Mouse (Mus musculus) kidney, postnatal 25 days (tissue): ENCODE measurements around the gene Tifa.
"Not testable (repeated sequence)": the region's sequence is repeated elsewhere in the genome, so short reads cannot be mapped to it uniquely, and the experiment has no call there.

Source experiments
- DNase-seq, 2 experiments: peaks; one replicate each; pipeline ENCODE4 v3.0.0; 2021; ENCODE audit warnings: mixed read lengths in 2 of 2

Tifa gene

DNA sequence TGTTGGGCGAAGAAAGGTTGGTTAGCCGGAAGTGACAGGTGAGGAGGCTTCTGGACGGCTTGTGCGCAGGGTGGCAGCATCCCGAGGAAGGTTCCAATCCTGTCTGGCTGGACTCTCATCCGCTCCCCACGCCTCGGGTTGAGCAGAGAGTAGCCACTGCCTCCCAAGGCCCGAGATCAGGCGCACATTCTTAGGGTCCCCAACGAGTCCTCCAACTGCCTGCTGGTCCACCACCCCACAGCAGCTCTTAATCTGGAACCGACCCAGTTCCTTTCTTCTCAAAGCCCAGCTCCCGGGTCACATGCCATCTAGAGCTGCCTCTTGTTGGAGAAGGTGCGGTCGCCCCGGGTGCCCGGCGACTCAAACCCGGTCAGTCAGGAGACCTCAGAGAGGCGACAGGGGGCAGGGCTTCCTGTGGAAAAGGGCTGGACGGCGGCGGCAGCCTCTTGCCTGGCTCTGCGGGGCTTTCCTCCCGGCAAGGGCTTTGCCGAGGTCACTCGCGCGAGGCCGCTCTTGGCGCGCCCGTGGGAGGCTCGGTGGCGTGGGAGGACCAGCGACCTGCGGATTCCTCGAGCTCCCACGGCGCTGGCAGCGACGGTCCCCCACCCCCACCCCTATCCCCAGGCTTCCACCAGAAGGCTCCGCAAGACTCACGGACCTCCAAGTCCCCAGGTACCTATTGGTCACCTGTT, at the start of gene Tifa:
Gene Tifa (plus strand): TSS at position 306 of the 692 bp plus-strand sequence.
- peak; percentile 72 to 85 for DNase-seq

DNA sequence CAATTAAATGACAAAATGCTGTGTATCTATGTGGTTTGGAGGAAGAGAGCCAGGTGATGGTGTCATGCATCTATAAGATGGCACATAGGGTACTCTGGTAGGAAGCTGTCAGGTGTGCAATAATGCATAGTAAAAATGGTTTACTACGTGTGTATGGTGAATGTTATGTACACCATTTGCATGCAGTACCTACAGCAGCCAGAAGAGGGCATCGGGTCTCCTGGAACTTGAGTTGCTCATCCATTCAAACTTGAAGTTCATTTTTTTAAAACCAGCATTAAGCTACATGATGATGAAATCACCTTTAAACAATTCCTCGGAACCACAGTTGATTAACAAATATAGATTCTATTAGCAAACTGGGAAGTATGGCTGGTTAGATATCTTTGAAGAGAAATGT, 48.1 kb upstream of the Tifa start:
- DNase-seq: no peak

DNA sequence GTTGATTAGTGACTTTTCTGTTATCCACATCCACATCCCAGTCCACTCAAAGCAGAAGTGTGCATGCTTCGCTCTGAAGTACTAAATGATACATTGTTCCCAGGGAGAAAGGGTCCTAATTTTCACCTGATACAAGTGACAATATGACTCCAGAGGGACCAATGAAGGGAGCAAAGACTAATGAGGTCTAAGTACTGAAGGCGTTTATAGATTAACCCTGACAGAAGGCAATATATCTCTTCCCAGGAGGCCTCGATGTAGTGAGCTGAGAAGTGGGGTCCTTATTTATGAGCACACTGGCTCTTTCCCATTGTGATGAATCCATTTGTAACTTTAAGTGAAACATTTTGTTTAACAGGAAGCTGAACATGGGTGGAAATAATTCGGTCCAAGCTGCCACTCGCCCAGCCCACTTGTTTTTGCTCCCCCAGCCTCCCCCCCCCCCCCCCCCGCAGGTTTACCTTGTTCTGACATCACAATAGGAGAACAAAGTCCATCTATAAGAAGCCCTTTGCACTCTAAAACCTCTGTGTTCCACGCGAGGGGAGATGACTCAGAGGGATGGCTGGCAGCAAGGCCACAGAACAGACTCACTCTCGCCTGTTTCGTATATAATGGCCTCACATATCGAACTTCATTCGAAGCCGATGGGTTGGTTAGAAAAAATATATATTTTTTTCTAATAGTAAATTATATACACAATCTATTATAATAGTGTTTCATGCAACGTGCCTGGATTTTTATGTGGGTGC, 45.8 kb upstream of the Tifa start:
- DNase-seq: no peak

DNA sequence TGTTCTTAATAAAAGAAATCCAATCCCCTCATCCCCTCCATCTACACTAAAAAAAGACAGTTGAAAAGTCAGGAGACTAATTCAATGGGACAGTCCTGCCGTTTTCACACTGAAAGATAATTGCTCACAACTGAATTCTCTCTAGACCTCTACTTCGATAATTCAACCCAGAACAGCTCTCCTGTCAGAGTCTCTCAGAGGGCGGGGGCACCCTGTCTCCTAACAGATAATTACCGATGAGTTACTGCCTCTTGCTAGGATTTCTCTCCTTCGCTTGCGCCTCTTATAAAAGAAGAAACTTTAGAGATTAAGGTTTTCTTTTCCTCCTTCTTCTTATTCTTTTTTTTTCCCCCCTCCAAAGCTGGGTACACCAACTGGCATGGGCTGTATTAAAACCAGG, 44.1 kb upstream of the Tifa start:
- no peak for DNase-seq

DNA sequence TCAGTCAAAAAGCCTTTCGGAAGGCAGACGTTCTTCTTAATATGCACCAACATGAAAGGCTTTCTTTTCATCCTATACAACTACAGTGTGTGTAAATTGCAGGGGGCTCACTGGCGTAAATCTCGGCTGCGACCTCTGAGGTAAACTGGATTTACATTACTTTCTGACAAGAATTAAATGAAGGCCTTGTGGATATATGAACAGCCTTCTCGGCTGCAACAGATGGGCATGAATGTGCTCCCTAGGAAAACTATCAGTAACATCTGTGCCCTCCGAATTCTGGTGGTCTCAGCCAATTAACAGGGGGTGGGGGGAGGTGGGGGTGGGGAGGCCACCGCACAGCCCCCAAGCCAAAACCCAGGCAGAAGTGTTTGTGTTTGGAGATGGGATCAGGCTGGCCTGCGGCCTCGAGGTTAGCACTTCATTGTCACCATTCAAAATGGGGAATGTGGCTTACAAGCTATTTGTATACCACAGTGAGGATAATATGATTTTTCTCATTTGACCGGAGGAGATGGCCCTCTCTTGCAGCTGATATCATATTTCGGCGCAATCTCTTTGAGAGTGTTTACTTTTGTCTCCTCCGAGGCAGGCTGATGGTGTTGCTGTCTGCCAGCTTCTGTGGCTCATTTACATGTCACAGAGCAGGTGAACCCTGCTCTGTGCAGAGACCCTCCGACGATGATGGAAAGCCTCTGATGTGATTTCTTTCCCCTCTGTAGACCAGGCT, 43.5 kb upstream of the Tifa start:
- DNase-seq: no peak

DNA sequence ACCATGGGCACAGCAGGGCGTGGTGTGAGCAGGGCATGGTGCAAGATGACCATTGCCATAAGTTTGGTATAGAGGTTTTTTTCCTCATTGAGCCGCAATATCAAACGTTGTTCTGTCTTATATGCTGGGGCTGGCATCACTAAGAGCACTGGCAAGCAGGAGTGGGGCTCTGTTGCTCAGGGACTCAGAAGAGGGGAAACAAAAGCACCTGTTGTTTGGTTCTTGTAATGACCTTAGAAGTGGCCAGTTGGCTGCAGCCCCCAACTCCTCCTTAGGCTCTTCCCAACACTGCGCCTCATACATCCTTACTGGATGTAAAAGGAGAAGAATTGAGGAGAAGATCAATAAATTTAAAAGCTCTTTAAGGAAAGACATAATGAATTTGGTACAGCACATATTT, 41.0 kb upstream of the Tifa start:
- no peak for DNase-seq

DNA sequence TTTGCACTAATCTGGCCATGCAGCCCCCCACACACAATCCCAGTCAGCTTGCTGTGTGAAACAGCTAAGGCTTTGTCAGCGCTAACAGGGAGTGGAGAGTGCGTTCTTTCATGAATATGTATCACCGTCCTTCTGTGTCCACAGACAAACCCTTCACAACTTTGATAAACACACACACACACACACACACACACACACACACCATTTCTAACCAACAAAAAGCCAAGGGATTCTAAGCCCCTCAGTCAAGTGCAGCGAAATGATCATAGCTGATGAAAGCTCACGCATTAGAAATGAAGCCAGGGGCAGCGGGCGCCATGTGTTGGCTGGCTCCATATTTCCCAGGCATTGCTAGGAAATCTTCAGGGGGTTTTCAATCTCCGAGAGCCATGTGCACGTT, 40.3 kb upstream of the Tifa start:
- no peak for DNase-seq

DNA sequence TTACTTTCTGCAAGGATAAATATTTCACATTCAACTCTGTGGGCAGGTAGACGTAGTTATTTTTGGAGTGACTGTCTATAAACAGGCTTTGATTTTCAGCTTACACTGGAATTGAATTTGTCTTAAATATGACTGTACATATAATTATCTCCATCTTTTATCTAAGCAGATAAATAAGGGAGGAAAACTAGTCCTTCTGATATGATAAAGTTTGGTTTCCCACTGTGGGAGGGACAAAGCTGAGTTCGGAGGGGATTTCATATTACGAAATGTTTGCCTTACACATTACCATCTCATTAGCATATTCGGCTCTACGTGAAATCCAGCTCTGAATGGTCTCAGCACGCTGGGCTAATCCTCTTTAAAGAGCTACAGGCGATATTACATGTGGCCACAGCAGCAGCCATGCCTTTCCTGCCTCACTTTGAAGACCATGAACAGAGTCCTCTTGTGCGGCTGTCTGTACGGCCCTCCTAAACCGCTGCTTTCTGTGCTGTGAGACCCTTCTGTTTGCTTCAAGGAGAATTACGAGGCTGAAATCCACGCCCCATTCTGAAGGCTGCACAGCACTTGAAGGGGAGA, 39.5 kb upstream of the Tifa start:
- DNase-seq: no peak

DNA sequence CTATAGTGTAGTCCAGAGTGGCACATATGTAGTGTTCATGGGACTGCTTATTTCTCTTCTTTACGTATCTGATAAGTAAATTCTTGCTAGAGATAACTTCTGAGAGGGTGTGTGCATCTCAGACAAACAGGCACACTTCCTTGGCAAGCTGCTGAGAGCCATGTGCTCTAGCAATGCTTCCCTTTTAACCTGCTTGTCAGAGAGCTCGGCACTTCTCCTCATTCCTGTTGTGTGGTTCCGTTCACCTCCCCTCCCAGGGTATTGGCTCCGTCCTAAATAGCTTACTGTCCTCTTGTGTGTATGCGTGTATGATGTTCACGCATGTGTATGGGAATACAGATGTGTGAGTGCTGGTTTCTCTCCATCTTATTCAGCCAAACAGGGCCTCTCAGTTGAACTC, 33.1 kb upstream of the Tifa start:
- DNase-seq: no peak

DNA sequence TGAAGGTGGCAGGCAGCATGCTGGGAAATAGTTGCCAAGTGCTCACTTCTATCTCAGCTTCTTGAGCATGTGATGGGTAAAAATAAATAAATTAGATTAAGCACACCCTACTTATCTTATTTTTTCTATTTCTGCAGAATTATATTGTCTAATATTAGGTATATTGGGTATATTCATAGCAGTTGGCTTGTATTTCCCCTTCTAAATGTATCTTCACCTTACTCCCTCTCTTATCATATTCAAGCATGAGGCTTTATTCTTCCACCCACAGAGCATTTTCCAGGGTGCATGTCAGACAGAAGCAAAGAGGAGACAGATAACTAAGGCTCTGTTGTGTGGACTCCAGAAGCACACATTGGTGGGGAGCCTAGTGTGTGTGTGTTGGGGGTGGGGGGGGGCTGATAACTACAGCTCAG, 31.7 kb upstream of the Tifa start:
- DNase-seq: no peak

DNA sequence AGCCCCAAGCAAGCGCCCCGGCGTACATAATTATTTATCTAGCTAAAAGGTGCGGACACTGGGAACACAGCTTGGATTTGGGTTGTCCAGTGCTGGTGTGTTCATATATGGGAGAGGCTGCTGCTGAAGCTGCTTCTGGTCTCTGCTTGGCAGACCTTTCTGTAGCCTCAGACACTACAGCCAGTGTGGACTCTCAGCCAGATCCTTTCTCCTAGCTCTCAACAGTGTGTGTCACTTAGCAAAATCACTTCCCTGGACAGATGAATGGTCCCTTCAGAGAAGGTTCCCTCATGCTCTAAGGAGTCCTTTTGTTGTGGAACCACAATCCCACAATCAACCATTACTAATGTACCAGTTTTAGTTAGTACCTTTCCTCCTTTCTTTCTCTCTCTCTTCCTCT, 30.8 kb upstream of the Tifa start:
- no peak for DNase-seq

DNA sequence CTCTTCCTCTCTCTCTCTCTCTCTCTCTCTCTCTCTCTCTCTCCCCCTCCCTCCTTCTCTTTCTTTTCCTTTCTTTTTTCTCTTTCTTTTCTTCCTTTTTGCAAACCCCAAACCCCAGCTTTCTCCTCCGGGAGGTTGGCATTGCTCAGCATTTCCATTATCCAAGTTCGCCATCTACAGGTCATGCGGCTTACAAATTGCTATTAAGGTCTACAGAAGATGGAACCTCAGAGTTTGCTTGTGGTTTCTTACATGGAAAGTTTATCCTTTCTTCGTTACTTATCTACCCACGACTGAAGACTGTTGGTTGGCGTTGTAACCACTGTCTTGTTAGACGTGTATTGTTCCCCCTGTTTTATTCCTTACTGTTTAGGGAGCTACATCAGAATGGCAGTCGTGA, 30.4 kb upstream of the Tifa start:
- peak; percentile 46 to 62 for DNase-seq

DNA sequence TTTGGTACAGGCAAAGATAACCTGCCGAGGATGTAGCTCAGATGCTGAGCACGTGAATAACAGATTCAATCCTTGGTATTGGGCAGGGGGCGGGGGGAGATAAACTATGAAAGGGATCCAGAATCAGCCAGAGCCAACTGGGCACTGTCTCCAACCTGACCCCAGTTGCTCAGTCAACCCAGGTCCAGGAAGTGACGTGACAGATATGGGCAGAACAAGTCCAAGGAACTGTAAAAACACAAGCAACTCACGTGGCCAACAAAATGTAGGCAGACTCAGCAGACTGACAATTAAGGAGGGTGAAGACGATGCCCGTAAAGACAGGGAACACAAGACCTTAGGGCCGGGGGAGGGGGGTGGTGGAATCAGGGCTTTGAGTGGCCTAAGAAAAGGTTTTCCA, 27.2 kb upstream of the Tifa start:
- DNase-seq: no peak

DNA sequence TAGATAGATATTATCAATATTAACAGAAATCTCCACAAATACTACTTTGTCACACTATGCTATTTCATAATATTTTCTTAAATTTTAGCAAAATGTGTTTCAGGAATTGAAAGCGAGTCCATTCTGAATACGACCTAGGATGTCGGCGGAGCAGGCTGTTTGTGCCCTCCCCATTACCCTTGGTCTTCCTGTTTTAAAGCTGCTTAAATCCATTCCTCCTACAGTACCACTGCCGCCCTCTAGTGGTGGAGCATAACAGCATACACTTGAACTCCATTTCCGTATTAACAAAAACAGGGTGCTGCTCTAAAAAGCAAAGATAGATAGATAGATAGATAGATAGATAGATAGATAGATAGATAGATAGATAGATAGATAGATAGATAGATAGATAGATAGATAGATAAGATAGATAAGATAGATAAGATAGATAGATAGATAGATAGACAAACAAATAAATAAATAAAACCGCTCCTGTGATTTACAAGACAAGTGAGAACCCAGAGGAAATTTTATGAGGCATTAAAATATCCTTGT, 26.5 kb upstream of the Tifa start:
- DNase-seq: peak; percentile 83 to 86

DNA sequence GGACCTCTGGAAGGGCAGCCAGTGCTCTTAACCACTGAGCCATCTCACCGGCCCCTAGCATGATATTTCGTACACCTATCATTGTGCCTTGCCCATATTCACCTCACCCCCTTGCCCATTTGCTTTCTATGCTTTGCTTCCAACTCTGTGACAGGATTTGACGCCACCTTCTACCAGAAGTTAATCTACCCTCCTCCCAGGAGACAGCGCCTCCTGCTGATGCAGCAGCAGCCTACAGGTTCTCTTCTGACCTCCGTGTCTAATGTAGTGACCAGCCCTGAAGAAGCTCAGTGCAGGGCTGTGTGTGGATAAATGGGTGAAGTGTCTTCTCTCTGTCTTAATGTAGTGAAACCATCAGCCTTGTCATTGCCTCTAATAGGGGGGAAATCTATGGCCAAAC, 25.1 kb upstream of the Tifa start:
- no peak for DNase-seq

DNA sequence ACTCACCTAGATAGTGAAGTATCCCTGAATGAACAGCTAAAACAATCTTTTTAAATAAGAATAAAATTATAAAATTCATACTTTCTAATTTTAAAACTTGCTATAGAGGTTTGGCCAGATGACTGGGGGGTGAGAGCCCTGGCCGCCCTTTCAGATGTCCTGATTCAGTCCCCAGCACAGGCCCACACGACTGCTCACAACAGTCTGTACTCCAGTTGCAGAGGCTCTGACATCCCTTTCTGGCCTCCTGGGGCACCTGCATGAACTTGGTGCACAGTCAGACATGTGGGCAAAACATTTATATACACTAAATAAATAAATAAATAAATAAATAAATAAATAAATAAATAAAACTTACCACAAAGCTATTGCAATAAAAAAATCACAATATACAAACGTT, 23.6 kb upstream of the Tifa start:
- DNase-seq: no peak

DNA sequence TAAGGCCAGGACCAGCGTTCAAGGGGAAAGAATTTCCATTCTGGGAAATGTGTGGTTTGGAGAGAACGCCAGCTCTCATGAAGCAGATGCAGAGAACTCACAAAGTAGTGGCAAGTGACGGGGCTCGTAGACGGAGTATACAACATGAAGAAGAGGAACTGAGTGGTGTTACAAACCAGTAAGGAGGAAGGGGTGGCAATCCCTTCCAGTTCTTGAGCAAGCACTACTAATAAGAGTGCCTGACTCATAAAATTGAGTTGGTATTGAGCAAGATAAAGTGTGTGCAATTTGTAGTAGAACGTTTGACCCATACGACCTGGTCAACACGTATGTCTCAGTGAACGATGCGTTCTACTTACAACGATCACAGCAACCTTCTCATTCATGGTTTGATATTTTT, 20.5 kb upstream of the Tifa start:
- DNase-seq: no peak

DNA sequence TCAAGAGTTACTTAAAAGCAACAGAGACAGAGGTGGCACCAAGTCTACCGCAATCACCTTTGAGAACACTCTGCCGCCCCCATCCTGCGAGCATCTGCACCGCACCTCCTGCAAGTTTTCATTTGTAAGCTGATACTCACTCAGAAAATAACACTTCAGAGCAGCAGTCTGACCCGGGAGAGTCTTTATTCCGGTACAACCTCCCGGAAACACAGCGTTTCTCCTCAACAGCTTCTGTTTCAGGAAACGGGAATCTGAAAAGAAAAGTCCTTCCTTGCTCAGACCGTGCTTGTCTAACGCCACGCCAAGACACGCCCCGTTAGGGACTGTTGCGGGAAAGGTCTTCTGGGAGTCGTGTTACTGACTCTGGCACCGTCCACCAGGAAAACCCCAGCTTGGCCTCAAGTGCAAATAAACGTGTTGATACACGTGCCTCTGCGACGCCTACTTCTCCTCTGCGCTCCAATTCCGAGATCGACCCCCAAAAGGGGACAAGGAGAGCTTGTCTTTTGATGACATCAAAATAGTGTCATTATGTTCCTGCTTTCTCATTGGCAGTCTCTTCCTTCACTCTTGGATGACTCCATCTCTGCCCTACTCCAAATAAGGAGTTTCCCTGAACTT, 9.5 kb upstream of the Tifa start, which contains the start of gene Alpk1:
Gene Alpk1 (minus strand): TSS at position 507 of the 624 bp plus-strand sequence.
- peak; percentile 75 to 83 for DNase-seq

DNA sequence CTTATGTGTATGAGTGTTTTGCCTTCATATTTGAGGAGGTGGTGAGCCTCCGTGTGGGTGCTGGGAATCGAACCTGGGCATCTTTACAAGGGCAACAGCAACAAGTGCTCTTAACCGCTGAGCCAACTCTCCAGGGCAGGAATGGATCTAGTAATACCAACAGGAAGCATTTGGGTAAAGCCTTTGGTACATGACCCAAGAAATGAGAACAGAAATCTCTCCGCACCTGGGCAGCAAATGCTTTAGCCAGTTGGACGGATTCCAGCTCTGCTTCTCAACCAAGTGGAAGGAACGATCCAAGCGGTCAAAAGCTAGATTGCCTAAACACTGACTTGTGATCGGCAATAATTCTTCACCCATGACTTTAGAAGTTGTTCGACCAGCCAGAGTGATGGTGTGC, 8.7 kb upstream of the Tifa start:
- peak; percentile 40 to 44 for DNase-seq

DNA sequence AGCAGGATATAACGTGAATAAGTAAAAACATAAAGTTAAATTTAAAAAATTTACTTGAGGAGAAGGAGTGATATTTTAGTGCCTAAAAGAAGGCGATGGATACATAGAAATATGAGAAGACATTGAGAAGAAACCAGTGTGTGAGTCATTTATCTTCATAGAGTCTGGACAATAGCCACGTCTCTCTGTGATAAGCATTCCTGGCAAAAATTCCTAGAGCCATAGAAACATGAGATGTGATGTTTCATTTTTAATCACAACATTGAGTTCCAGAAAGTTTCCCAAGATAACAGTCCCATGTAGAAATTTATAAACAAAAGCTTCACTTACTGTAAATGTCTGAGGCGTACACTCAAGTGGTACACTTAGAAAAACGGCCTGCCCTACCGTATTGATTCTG, 6.7 kb upstream of the Tifa start:
- DNase-seq: no peak

DNA sequence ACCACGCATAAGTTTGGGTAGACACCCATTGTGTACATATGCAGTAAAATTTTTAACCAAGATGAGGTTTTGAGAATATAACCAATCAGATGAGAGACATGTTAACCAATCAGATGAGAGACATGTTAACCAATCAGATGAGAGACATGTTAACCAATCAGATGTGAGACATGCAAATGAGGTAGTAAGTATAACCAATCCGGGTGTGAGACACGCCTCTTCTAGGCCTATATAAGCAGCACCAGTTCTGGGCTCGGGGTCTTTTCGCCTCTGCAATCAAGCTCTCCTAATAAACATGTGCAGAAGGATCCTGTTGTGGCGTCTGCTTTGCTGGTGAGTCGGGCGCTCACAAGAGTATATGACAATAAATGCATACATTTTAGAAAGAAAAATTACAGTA, 5.9 kb upstream of the Tifa start:
- not testable (repeated sequence) for DNase-seq

DNA sequence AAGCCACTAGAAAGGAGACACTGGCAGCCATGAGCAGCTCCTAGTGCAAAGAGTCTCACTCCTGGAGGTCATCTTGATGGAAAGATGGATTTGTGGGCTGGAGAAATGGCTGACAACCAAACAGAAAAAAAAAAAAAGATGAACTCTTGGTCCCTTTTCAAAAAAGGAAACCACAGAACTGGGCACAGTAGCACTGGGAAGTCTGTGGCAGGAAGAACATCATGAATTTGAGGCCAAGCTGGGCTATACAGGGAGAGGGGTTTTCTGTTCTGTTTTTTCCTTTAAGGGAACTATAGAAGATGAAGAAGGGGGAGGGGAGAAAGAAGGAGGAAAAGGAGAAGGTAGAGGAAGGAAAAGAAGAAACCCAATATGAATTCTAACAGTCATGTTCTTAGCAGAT, 2.6 kb upstream of the Tifa start:
- DNase-seq: no peak

DNA sequence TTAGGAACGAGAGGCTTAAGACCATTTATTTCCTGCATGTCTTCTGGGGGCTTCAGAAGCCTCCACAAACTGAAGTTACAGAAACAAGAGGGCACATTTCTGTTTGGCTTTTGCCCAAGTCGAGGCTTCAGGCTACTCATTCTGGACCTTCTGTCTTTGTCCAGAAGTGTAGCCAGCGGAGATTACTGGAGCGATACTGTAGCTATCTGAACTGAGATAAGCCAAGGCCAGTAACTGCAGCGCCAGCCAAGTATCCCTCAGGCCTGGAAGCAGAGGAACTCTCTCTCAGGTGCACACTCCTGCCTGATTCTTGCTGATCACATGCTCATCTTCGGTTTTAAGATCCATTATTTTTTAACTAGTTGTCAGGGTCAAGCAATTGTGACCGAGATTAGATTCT, 1.6 kb upstream of the Tifa start:
- no peak for DNase-seq
